Comparison of ENCODE assay signal across 18 mouse cellular contexts in genomic region chr11:28826950-28827349, GRCm38 (mm10). TPM values are rescaled to one million over a fixed set of nuclear protein-coding genes. Genes with fewer than 3 reads are reported as not detected.
"Had no signal": no experiment of that assay in that cellular context is flagged by ENCODE, and none has a peak within 500 bp of the region (broad histone marks: within the 10 kb centered on the region; RNA-seq: fewer than 3 reads in every experiment).

No protein-coding gene starts in this region.

- H3K27me3 ChIP-seq: liver, embryonic 15.5 days; lung, embryonic 15.5 days; megakaryocyte, embryonic 14.5 days; midbrain, embryonic 13.5 days; midbrain, embryonic 15.5 days; neural tube, embryonic 12.5 days had no signal

- H3K4me3 ChIP-seq: liver, embryonic 15.5 days; lung, embryonic 15.5 days; megakaryocyte, embryonic 14.5 days; midbrain, embryonic 13.5 days; midbrain, embryonic 15.5 days; neural tube, embryonic 12.5 days had no signal

- DNase-seq: liver, postnatal 0 days; lung, adult 2 months; lung, postnatal 14 days; right cerebral cortex, postnatal 14 days; thymus, adult 18-20 months; thymus, postnatal 14 days; thymus, postnatal 36 days had no signal

- ATAC-seq: liver, postnatal 0 days; lung, postnatal 0 days; midbrain, embryonic 13.5 days; midbrain, embryonic 15.5 days had no signal

- H3K36me3 ChIP-seq: liver, embryonic 15.5 days; lung, embryonic 15.5 days; midbrain, embryonic 13.5 days; midbrain, embryonic 15.5 days; neural tube, embryonic 12.5 days had no signal

RNA-seq across cellular contexts. Expression of gene Efemp1, which starts 26.1 kb away (rescaled TPM):
- total RNA-seq: megakaryocyte progenitor cell, adult 5-6 weeks; monocyte, adult 5-6 weeks; neutrophil, adult 5-6 weeks had no signal
- polyA plus RNA-seq: macrophage had no signal
